Mouse (Mus musculus): ENCODE measurements around the gene Cenpl. TPM values are rescaled to one million over a fixed set of nuclear protein-coding genes. Genes with fewer than 3 reads are reported as not detected.
"Not testable (repeated sequence)": the region's sequence is repeated elsewhere in the genome, so short reads cannot be mapped to it uniquely, and the experiment has no call there.

Gene Cenpl
- 4.5 and 4.9 TPM in 2 replicates for total RNA-seq (2021)
- long read RNA-seq, experiment 1, full-length matches to known transcripts: 4 of 5 reads
- long read RNA-seq, experiment 1, partial matches to known transcripts: 1 of 5 reads
- long read RNA-seq, experiment 1, other reads (novel, unspliced or antisense): 0 of 5 reads
- long read RNA-seq, experiment 2, full-length matches to known transcripts: 4 of 8 reads
- long read RNA-seq, experiment 2, partial matches to known transcripts: 0 of 8 reads
- long read RNA-seq, experiment 2, other reads (novel, unspliced or antisense): 4 of 8 reads

GRCm38 (mm10) chr1:161070352-161071271, at the start of gene Cenpl, which contains the start of gene Dars2:
Gene Cenpl (plus strand): TSS chr1:161070713.
Gene Dars2 (minus strand): TSS chr1:161070658.
- DNase-seq: peak; percentile 98

GRCm38 (mm10) chr1:161025410-161026210, 44.9 kb upstream of the Cenpl start:
- peak; percentile 38 for DNase-seq

- no peak for DNase-seq
Observed at GRCm38 (mm10) chr1:161027196-161027595, 43.3 kb upstream of the Cenpl start.

- not testable (repeated sequence) for DNase-seq
Observed at GRCm38 (mm10) chr1:161028427-161028826, 42.1 kb upstream of the Cenpl start.

GRCm38 (mm10) chr1:161030058-161030457, 40.5 kb upstream of the Cenpl start:
- no peak for DNase-seq

GRCm38 (mm10) chr1:161031881-161032280, 38.6 kb upstream of the Cenpl start:
- no peak for DNase-seq

- peak; percentile 75 for DNase-seq
Observed at GRCm38 (mm10) chr1:161032345-161032744, 38.2 kb upstream of the Cenpl start.

- no peak for DNase-seq
Observed at GRCm38 (mm10) chr1:161033856-161034434, 36.6 kb upstream of the Cenpl start.

GRCm38 (mm10) chr1:161034435-161035280, 35.9 kb upstream of the Cenpl start, which contains the start of gene Zbtb37:
Gene Zbtb37 (minus strand): TSS chr1:161034849.
- peak; percentile 99 for DNase-seq

GRCm38 (mm10) chr1:161035281-161035785, 35.2 kb upstream of the Cenpl start:
- DNase-seq: peak; percentile 80

GRCm38 (mm10) chr1:161035786-161036404, 34.6 kb upstream of the Cenpl start:
- no peak for DNase-seq

GRCm38 (mm10) chr1:161036411-161036841, 34.1 kb upstream of the Cenpl start:
- DNase-seq: no peak

- DNase-seq: no peak
Observed at GRCm38 (mm10) chr1:161037026-161037425, 33.5 kb upstream of the Cenpl start.

- DNase-seq: no peak
Observed at GRCm38 (mm10) chr1:161037599-161037998, 32.9 kb upstream of the Cenpl start.

GRCm38 (mm10) chr1:161038004-161038403, 32.5 kb upstream of the Cenpl start:
- no peak for DNase-seq

- DNase-seq: no peak
Observed at GRCm38 (mm10) chr1:161038968-161039721, 31.4 kb upstream of the Cenpl start.

- DNase-seq: no peak
Observed at GRCm38 (mm10) chr1:161039741-161040425, 30.6 kb upstream of the Cenpl start.

GRCm38 (mm10) chr1:161040426-161040770, 30.1 kb upstream of the Cenpl start:
- DNase-seq: no peak

- no peak for DNase-seq
Observed at GRCm38 (mm10) chr1:161040855-161041254, 29.7 kb upstream of the Cenpl start.
